In the genomic region with DNA sequence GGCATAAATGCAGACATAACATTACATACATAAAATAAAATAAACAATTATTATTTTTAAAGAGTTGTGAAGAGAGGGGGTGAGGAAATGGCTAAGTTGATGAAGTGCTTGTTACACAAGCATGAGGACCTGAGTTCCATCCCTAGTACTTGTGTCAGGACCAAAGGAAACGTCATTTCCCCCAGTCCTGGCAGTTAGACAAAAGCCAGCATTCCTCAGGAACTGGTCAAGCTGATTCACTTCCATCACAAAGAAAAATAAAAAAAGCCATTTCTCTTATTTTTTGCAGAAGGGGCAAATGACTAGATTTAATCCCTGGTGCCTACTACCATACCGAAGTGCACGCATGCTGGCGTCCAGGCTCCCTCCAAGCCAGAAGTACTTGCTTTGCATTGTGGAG, we compare ENCODE assay signal across 31 mouse cellular contexts. TPM values are rescaled to one million over a fixed set of nuclear protein-coding genes. Genes with fewer than 3 reads are reported as not detected.
DNase-seq lines count a peak whose midpoint lies in the region; ATAC-seq and TF ChIP-seq lines count a peak whose summit lies in the region.
"Had no signal": no experiment of that assay in that cellular context is flagged by ENCODE, and none has a peak within 500 bp of the region (broad histone marks: within the 10 kb centered on the region; RNA-seq: fewer than 3 reads in every experiment).

No protein-coding gene starts in this region.

- TF ChIP-seq CTCF in kidney, adult 2 months (conservative IDR thresholded peaks at IDR 0.05; ENCODE audit: insufficient read depth, insufficient read length, low read depth, low read length): no peak
- no peak for TF ChIP-seq CTCF in lung, embryonic 14.5 days (IDR thresholded peaks at IDR 0.05; ENCODE audit: low read depth)

- H3K4me2 ChIP-seq in lung, embryonic 14.5 days: no peak overlapping the region
- H3K4me2 ChIP-seq: forebrain, embryonic 13.5 days; heart, embryonic 13.5 days; hindbrain, embryonic 14.5 days had no signal

- no peaks in the 10 kb centered on the region for H3K36me3 ChIP-seq in kidney, adult 2 months (ENCODE audit: control insufficient read depth, insufficient read depth, low read length)
- no peaks in the 10 kb centered on the region for H3K36me3 ChIP-seq in lung, embryonic 14.5 days (ENCODE audit: insufficient read depth)
- H3K36me3 ChIP-seq: forebrain, embryonic 10.5 days; G1E; heart, embryonic 10.5 days; heart, embryonic 13.5 days had no signal

- no peaks in the 10 kb centered on the region; the same call in 1 of the 2 replicates for H3K27me3 ChIP-seq in kidney, adult 2 months (replicated peaks; ENCODE audit: control insufficient read depth, insufficient read depth, low read length)
- H3K27me3 ChIP-seq in lung, embryonic 14.5 days (ENCODE audit: insufficient read depth, low read length): no peaks in the 10 kb centered on the region
- H3K27me3 ChIP-seq: CH12.LX; forebrain, embryonic 13.5 days; heart, embryonic 13.5 days had no signal

- no peak overlapping the region for H3K9ac ChIP-seq in lung, embryonic 14.5 days
- H3K9ac ChIP-seq: forebrain, embryonic 13.5 days; heart, embryonic 13.5 days; hindbrain, embryonic 14.5 days had no signal

- no peak overlapping the region for H3K4me3 ChIP-seq in kidney, adult 2 months (ENCODE audit: insufficient read depth, low read depth, low read length)
- H3K4me3 ChIP-seq in lung, embryonic 14.5 days (ENCODE audit: low read depth, low read length): no peak overlapping the region
- H3K4me3 ChIP-seq: forebrain, embryonic 10.5 days; forebrain, embryonic 13.5 days; heart, adult 2 months; heart, embryonic 10.5 days; heart, embryonic 13.5 days had no signal

- WGBS in kidney, adult 2 months: 83% methylated on average over 4 of the region's 4 CpGs
- WGBS in lung, embryonic 14.5 days: 70% methylated on average over 4 of the region's 4 CpGs

- no peak for ATAC-seq in lung, embryonic 14.5 days (ENCODE audit: insufficient read depth)
- ATAC-seq: activated CD4-positive, CD25-positive, alpha-beta regulatory T cell, adult 4 months; forebrain, embryonic 13.5 days; forebrain, embryonic 16.5 days had no signal

- no peaks in the 10 kb centered on the region for H3K4me1 ChIP-seq in kidney, adult 2 months (ENCODE audit: control insufficient read depth, insufficient read depth, low read length)
- H3K4me1 ChIP-seq in lung, embryonic 14.5 days (ENCODE audit: insufficient read depth): no peaks in the 10 kb centered on the region
- H3K4me1 ChIP-seq: forebrain, embryonic 13.5 days; heart, embryonic 10.5 days; heart, embryonic 13.5 days had no signal

- TF ChIP-seq POLR2A in kidney, adult 2 months (IDR thresholded peaks at IDR 0.05; ENCODE audit: low read depth, low read length): no peak

- peak; percentile 12 for DNase-seq in kidney, adult 2 months
- no peak for DNase-seq in kidney, postnatal 25 days
- peak; percentile 30 for DNase-seq in lung, embryonic 14.5 days
- DNase-seq in lung, postnatal 25 days (ENCODE audit: low spot score): no peak
- DNase-seq in lung, postnatal 10 days: peak; percentile 9
- DNase-seq in lung, postnatal 14 days: no peak
- DNase-seq in NIH3T3 (ENCODE audit: low read depth) (peak; percentile 81), adipocyte (ENCODE audit: low spot score) (no peak)
- DNase-seq: adrenal gland, postnatal 10 days; adrenal gland, postnatal 36 days; B cell, adult 2 months; cerebellum, adult 18-20 months; cerebellum, adult 9-10 months; cerebellum, postnatal 14 days; gastrocnemius, postnatal 10 days; gastrocnemius, postnatal 36 days; heart, adult 2 months; heart, postnatal 14 days; heart, postnatal 4 days had no signal

- no peaks in the 10 kb centered on the region for H3K9me3 ChIP-seq in lung, embryonic 14.5 days (ENCODE audit: low read depth, low read length)
- H3K9me3 ChIP-seq: forebrain, embryonic 10.5 days; forebrain, embryonic 13.5 days; heart, embryonic 10.5 days; heart, embryonic 13.5 days had no signal

- H3K27ac ChIP-seq in kidney, adult 2 months (ENCODE audit: insufficient read depth, low read depth, low read length): no peak overlapping the region
- no peak overlapping the region for H3K27ac ChIP-seq in lung, embryonic 14.5 days (ENCODE audit: low read depth)
- H3K27ac ChIP-seq: forebrain, embryonic 10.5 days; forebrain, embryonic 13.5 days; heart, adult 2 months; heart, embryonic 10.5 days; heart, embryonic 13.5 days; hindbrain, embryonic 14.5 days had no signal

RNA-seq across cellular contexts. Expression of a gene that starts 33.7 kb away (rescaled TPM):
- polyA plus RNA-seq in kidney, adult 2 months (2012; rRNA removed): not detected in 2 replicates
- polyA plus RNA-seq in lung, embryonic 14.5 days (2014; fragmentation: Nextera tagmentation; extraction: Ambion mirVana): not detected in 2 replicates
- polyA plus RNA-seq: activated CD4-positive, CD25-positive, alpha-beta regulatory T cell, adult 4 months; embryonic facial prominence, embryonic 11.5 days; embryonic facial prominence, embryonic 14.5 days; forebrain, embryonic 10.5 days; forebrain, embryonic 13.5 days; forebrain, embryonic 16.5 days; G1E; heart, adult 2 months; heart, embryonic 10.5 days; heart, embryonic 13.5 days; hindbrain, embryonic 11.5 days; hindbrain, embryonic 14.5 days had no signal

RNA-seq across cellular contexts. Expression of a gene that starts 48.0 kb away (rescaled TPM):
- 0.55 and 0.96 TPM in 2 replicates for polyA plus RNA-seq in kidney, adult 2 months (2012; rRNA removed)
- 0.08 and 0.14 TPM in 2 replicates for polyA plus RNA-seq in lung, embryonic 14.5 days (2014; fragmentation: Nextera tagmentation; extraction: Ambion mirVana)
- polyA plus RNA-seq: forebrain, embryonic 10.5 days; forebrain, embryonic 13.5 days; forebrain, embryonic 16.5 days; G1E; heart, adult 2 months; hindbrain, embryonic 14.5 days had no signal

Comparison
In these comparisons a context has a peak if more than half of its experiments do, and no peak if none do; other contexts are left out.
1. DNase-seq: peak in kidney, adult 2 months (single experiment), lung, embryonic 14.5 days (single experiment), lung, postnatal 10 days (single experiment) and NIH3T3 (single experiment); none in kidney, postnatal 25 days (0 of 2), lung, postnatal 25 days (single experiment), lung, postnatal 14 days (single experiment) and adipocyte (single experiment).